Mouse (Mus musculus) left cerebral cortex, postnatal 36 days (tissue): ENCODE measurements around the gene Olfr1053. TPM values are rescaled to one million over a fixed set of nuclear protein-coding genes. Genes with fewer than 3 reads are reported as not detected.
"Not testable (repeated sequence)": the region's sequence is repeated elsewhere in the genome, so short reads cannot be mapped to it uniquely, and the experiment has no call there.

ENCODE experiments used
- DNase-seq, 2 experiments: peaks; one replicate each; pipeline ENCODE4 v3.0.0; 2021 to 2022; ENCODE audit warnings: low spot score in 2 of 2, mixed read lengths in 1 of 2
- intact Hi-C: fragments of 180-260 bp; cut with DNase I; formaldehyde crosslinking; loops from one replicate; pipeline ENCODE4 v1.15.1; 2025
- total RNA-seq, 2 experiments: library from RNA; stranded (reverse); gene quantifications; 2 replicates each; pipeline ENCODE4 v1.2.3; 2021

The Olfr1053 gene
- total RNA-seq = not detected

- intact Hi-C loops = no loop called here
- no peak for DNase-seq
Measured at GRCm38 (mm10) chr2:86315184-86315583, at the start of gene Olfr1053. TSS of gene Olfr1053 (minus strand) at chr2:86315284.

- DNase-seq = no peak
- intact Hi-C loops = no loop called here
Measured at GRCm38 (mm10) chr2:86362369-86362768, 47.3 kb upstream of the Olfr1053 start, which contains the start of gene Olfr1056. TSS of gene Olfr1056 (minus strand) at chr2:86362469.

- intact Hi-C loops = not testable (repeated sequence)
Measured at GRCm38 (mm10) chr2:86351751-86352150, 36.7 kb upstream of the Olfr1053 start.

GRCm38 (mm10) chr2:86350184-86350583, 35.1 kb upstream of the Olfr1053 start, which contains the start of gene Olfr1055:
TSS of gene Olfr1055 (minus strand) at chr2:86350284.
- no peak for DNase-seq
- intact Hi-C loops = no loop called here

More at GRCm38 (mm10) chr2:86351751-86352150, 36.7 kb upstream of the Olfr1053 start:
- not testable (repeated sequence) for DNase-seq

- intact Hi-C loops = no loop called here
- DNase-seq = no peak
Measured at GRCm38 (mm10) chr2:86335333-86335732, 20.2 kb upstream of the Olfr1053 start, which contains the start of gene Olfr1054. TSS of gene Olfr1054 (minus strand) at chr2:86335433.

- intact Hi-C loops = no loop called here
- no peak for DNase-seq
Measured at GRCm38 (mm10) chr2:86292155-86292554, 22.9 kb downstream of the Olfr1053 start, which contains the start of gene Olfr1052. TSS of gene Olfr1052 (plus strand) at chr2:86292455.

- intact Hi-C loops, DNase-seq: not testable (repeated sequence)
Measured at GRCm38 (mm10) chr2:86278988-86279387, 36.1 kb downstream of the Olfr1053 start, which contains the start of gene Olfr1051. TSS of gene Olfr1051 (minus strand) at chr2:86279088.

Other genes starting within 250 kb of the Olfr1053 start
- gene Olfr1036, start 241.3 kb downstream of the Olfr1053 start, total RNA-seq = not detected
- not detected for gene Olfr1037, start 227.9 kb downstream of the Olfr1053 start, total RNA-seq
- not detected for gene Olfr1039, start 179.4 kb downstream of the Olfr1053 start, total RNA-seq
- gene Olfr1040, start 168.6 kb downstream of the Olfr1053 start, total RNA-seq = not detected
- gene Olfr1042, start 153.4 kb downstream of the Olfr1053 start, total RNA-seq = not detected
- gene Olfr1043, start 147.8 kb downstream of the Olfr1053 start, total RNA-seq = not detected
- not detected for gene Olfr1044, start 137.5 kb downstream of the Olfr1053 start, total RNA-seq
- gene Olfr52, start 129.6 kb downstream of the Olfr1053 start, total RNA-seq = not detected
- gene Olfr1045, start 112.3 kb downstream of the Olfr1053 start, total RNA-seq = not detected
- gene Olfr1046, start 96.0 kb downstream of the Olfr1053 start, total RNA-seq = not detected
- not detected for gene Olfr1047, start 83.9 kb downstream of the Olfr1053 start, total RNA-seq
- not detected for gene Olfr1048, start 75.0 kb downstream of the Olfr1053 start, total RNA-seq
- gene Olfr1049, start 57.0 kb downstream of the Olfr1053 start, total RNA-seq = not detected
- not detected for gene Olfr1051, start 36.2 kb downstream of the Olfr1053 start, total RNA-seq
- not detected for gene Olfr1052, start 22.8 kb downstream of the Olfr1053 start, total RNA-seq
- not detected for gene Olfr1054, start 20.1 kb upstream of the Olfr1053 start, total RNA-seq
- not detected for gene Olfr1055, start 35.0 kb upstream of the Olfr1053 start, total RNA-seq
- gene Olfr1056, start 47.2 kb upstream of the Olfr1053 start, total RNA-seq = not detected
- gene Olfr1057, start 63.1 kb upstream of the Olfr1053 start, total RNA-seq = not detected
- gene Olfr1058, start 73.3 kb upstream of the Olfr1053 start, total RNA-seq = not detected
- gene Olfr1061, start 98.8 kb upstream of the Olfr1053 start, total RNA-seq = not detected
- not detected for gene Olfr1062, start 111.5 kb upstream of the Olfr1053 start, total RNA-seq
- gene Olfr1065, start 135.3 kb upstream of the Olfr1053 start, total RNA-seq = not detected
- not detected for gene Olfr1066, start 141.0 kb upstream of the Olfr1053 start, total RNA-seq
- not detected for gene Olfr228, start 172.1 kb upstream of the Olfr1053 start, total RNA-seq
- not detected for gene Olfr1076, start 193.2 kb upstream of the Olfr1053 start, total RNA-seq
- not detected for gene Olfr1079, start 227.2 kb upstream of the Olfr1053 start, total RNA-seq
- gene Olfr1080, start 243.0 kb upstream of the Olfr1053 start, total RNA-seq = not detected